Mouse (Mus musculus) hindbrain, embryonic 10.5 days (tissue): ENCODE measurements around the gene Slc4a10. TPM values are rescaled to one million over a fixed set of nuclear protein-coding genes. Genes with fewer than 3 reads are reported as not detected.

Experiments
- DNase-seq: peaks from one replicate; pipeline ENCODE4 v3.0.0-alpha.2; 2017; ENCODE audit warnings: low spot score
- H3K27ac ChIP-seq: fragments of 300-500 bp; sonication (generic); 2 replicates; pipeline ENCODE4 v1.5.1; 2016; ENCODE audit warnings: mild to moderate bottlenecking, moderate library complexity
- H3K27me3 ChIP-seq: fragments of 300-500 bp; sonication (generic); 2 replicates; pipeline ENCODE4 v1.6.1; 2016; ENCODE audit warnings: mild to moderate bottlenecking; ENCODE audit not compliant: poor library complexity, insufficient read depth, severe bottlenecking
- H3K36me3 ChIP-seq: fragments of 300-500 bp; sonication (generic); 2 replicates; pipeline ENCODE4 v1.6.1; 2016; ENCODE audit warnings: mild to moderate bottlenecking, moderate library complexity
- H3K4me1 ChIP-seq: fragments of 300-500 bp; sonication (generic); replicated peaks from 2 replicates; pipeline ENCODE4 v1.6.1; 2016; ENCODE audit warnings: mild to moderate bottlenecking
- H3K4me3 ChIP-seq: fragments of 300-500 bp; sonication (generic); 2 replicates; pipeline ENCODE4 v1.5.1; 2016; ENCODE audit warnings: mild to moderate bottlenecking, moderate library complexity
- H3K9me3 ChIP-seq: fragments of 300-500 bp; sonication (generic); 2 replicates; pipeline ENCODE4 v1.6.1; 2016; ENCODE audit warnings: mild to moderate bottlenecking, moderate library complexity
- WGBS: fragments of 180-500 bp; shearing (Covaris S2); methylation state at CpG from one replicate; pipeline ENCODE4 v1.1.7; 2016; 5-methylcytosine and 5-hydroxymethylcytosine counted together
- polyA plus RNA-seq: library from polyadenylated mRNA; unstranded; fragments of >200 nt; fragmentation: Nextera tagmentation; extraction: Ambion mirVana; gene quantifications from 2 replicates; pipeline ENCODE4 v1.2.1, GENCODE M21; 2016

Gene Slc4a10
- polyA plus RNA-seq, 1 experiment from 2014 or later: 1.1 TPM

- Histone ChIP-seq H3K4me1 (peaks cover 6% of the 10 kb centered on the region), H3K36me3 (no peaks in the 10 kb centered on the region), H3K27ac (no peak overlapping the region), H3K27me3 (no peaks in the 10 kb centered on the region), H3K4me3 (no peak overlapping the region), H3K9me3 (no peaks in the 10 kb centered on the region)
- DNase-seq: no peak
- WGBS: 87% methylated on average over 7 of the region's 7 CpGs
These were observed 290.8 kb downstream of the Slc4a10 start for GRCm38 (mm10) chr2:62337086-62337485.

- H3K27ac ChIP-seq: no peak overlapping the region
- no peaks in the 10 kb centered on the region for H3K36me3 ChIP-seq
- WGBS: 84% methylated on average over 4 of the region's 4 CpGs
- H3K9me3 ChIP-seq: no peaks in the 10 kb centered on the region
- no peak overlapping the region for H3K4me3 ChIP-seq
- peaks cover 6% of the 10 kb centered on the region for H3K4me1 ChIP-seq
- no peaks in the 10 kb centered on the region for H3K27me3 ChIP-seq
- DNase-seq: no peak
These were observed 293.1 kb downstream of the Slc4a10 start for GRCm38 (mm10) chr2:62339222-62339944.

- H3K4me1 ChIP-seq: peaks cover 6% of the 10 kb centered on the region
- peak overlapping the region; percentile 23 for H3K4me3 ChIP-seq
- H3K36me3 ChIP-seq: no peaks in the 10 kb centered on the region
- H3K9me3 ChIP-seq: no peaks in the 10 kb centered on the region
- H3K27ac ChIP-seq: no peak overlapping the region
- no peaks in the 10 kb centered on the region for H3K27me3 ChIP-seq
- no peak for DNase-seq
- 79% methylated on average over 3 of the region's 3 CpGs for WGBS
These were observed 294.9 kb downstream of the Slc4a10 start for GRCm38 (mm10) chr2:62341061-62341733.

DNA sequence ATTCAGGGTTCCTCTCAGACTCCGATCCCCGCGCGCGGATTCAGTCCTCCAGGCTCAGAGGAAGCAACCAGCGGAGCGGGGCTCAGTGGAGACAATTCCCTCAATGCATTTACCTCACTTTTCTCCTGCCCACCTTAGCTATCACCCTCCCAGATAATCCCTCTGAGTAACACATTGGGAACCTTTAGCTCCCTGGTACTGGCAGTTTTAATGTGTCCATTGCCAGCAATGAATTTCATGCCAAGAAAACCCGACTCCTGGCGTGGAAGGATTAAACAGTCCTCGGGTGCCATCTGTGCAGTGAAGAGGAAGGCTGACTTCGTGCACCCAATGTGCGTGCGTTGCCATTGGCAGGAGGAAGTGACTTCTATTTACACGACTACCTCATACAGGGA is 295.5 kb downstream of the Slc4a10 start:
- DNase-seq: peak; percentile 6
- Histone ChIP-seq H3K4me3 (peak overlapping the region; percentile 23), H3K9me3 (no peaks in the 10 kb centered on the region), H3K27ac (no peak overlapping the region), H3K4me1 (peaks cover 6% of the 10 kb centered on the region), H3K36me3 (no peaks in the 10 kb centered on the region), H3K27me3 (no peaks in the 10 kb centered on the region)
- 26% methylated on average over 14 of the region's 14 CpGs for WGBS

- H3K9me3 ChIP-seq: no peaks in the 10 kb centered on the region
- peaks cover 6% of the 10 kb centered on the region for H3K4me1 ChIP-seq
- H3K27ac ChIP-seq: no peak overlapping the region
- no peaks in the 10 kb centered on the region for H3K27me3 ChIP-seq
- WGBS: 62% methylated on average over 6 of the region's 6 CpGs
- DNase-seq: no peak
- no peaks in the 10 kb centered on the region for H3K36me3 ChIP-seq
- no peak overlapping the region for H3K4me3 ChIP-seq
These were observed 298.1 kb downstream of the Slc4a10 start for GRCm38 (mm10) chr2:62344367-62344766.

DNA sequence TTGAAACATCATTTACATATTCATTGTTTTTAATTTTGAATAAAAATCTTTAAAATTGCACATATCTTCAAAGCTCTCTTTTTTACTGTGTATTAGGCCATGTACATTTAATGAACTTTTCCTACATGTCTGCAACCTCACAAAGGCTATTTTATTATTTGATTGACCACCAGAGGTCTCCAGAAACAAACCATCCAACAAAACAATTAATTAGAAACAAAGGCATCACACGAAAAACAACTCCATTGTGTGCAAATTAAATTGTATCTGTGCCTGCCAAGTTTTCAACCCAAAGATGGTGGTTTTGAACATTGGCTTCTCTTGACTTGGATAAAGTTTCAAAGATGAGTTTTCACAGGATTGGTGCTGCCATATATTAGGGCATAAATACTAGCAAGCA is 300.5 kb downstream of the Slc4a10 start:
- no peaks in the 10 kb centered on the region for H3K9me3 ChIP-seq

GRCm38 (mm10) chr2:62347762-62348161 is 301.5 kb downstream of the Slc4a10 start:
- Histone ChIP-seq H3K4me3 (no peak overlapping the region), H3K27me3 (no peaks in the 10 kb centered on the region), H3K27ac (no peak overlapping the region), H3K9me3 (no peaks in the 10 kb centered on the region), H3K36me3 (no peaks in the 10 kb centered on the region), H3K4me1 (no peaks in the 10 kb centered on the region)
- DNase-seq: no peak
- 94% methylated on average over 9 of the region's 9 CpGs for WGBS

More for the DNA sequence above, 300.5 kb downstream of the Slc4a10 start:
- Histone ChIP-seq H3K4me3 (no peak overlapping the region), H3K27ac (no peak overlapping the region), H3K27me3 (no peaks in the 10 kb centered on the region), H3K36me3 (no peaks in the 10 kb centered on the region), H3K4me1 (peaks cover 3% of the 10 kb centered on the region)
- WGBS: 49% methylated on average over 1 of the region's 1 CpGs
- DNase-seq: no peak

DNA sequence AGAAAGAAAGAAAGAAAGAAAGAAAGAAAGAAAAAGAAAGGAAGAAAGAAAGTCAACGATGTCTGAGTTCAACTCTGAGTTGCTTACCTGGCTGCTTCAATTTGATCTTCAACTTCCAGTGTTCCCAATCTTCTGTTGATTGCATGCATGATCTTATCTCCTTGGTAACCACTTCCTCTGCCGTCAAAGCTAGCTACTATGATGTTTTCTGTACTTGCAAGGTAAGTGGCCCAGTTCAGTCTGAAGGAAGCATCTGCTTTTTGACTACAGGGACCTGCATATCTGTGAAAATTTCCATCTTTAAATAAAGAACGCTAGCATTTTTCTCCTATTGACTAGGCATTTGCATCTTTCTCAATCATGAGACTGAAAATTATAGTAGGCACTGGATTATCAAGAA is 305.8 kb downstream of the Slc4a10 start:
- Histone ChIP-seq H3K36me3 (no peaks in the 10 kb centered on the region), H3K9me3 (no peaks in the 10 kb centered on the region), H3K4me3 (no peak overlapping the region), H3K27me3 (no peaks in the 10 kb centered on the region), H3K4me1 (0 out of 2 replicates have a peak, but pooled peaks cover 6% of the 10 kb centered on the region), H3K27ac (no peak overlapping the region)
- no peak for DNase-seq
- 80% methylated on average over 3 of the region's 3 CpGs for WGBS

- H3K27me3 ChIP-seq: no peaks in the 10 kb centered on the region
- no peak overlapping the region for H3K27ac ChIP-seq
- 0 out of 2 replicates have a peak, but pooled peaks cover 6% of the 10 kb centered on the region for H3K4me1 ChIP-seq
- no peaks in the 10 kb centered on the region for H3K9me3 ChIP-seq
- 43% methylated on average over 6 of the region's 6 CpGs for WGBS
- H3K36me3 ChIP-seq: no peaks in the 10 kb centered on the region
- no peak for DNase-seq
- H3K4me3 ChIP-seq: no peak overlapping the region
These were observed 309.5 kb downstream of the Slc4a10 start for GRCm38 (mm10) chr2:62355766-62356165.

DNA sequence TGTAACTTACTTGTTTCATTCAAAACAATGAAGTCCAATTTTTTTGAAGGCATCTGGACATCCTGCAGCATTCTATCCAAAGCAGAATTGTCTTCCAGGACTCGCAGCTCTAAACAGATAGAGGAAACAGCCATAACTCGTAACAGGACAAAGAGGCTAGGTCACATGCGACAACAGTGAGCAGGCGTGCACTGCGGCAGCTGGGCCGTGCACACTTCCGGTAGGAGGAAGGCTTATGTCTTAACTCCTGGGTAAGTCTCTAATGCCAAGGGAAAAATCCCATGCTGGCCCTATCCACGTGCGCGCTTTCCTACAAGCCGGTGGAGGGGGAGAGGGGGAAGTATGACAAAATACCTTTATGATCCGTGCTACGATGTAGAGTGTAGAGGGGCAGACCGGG is 310.3 kb downstream of the Slc4a10 start:
- WGBS: 90% methylated on average over 14 of the region's 14 CpGs
- H3K36me3 ChIP-seq: no peaks in the 10 kb centered on the region

DNA sequence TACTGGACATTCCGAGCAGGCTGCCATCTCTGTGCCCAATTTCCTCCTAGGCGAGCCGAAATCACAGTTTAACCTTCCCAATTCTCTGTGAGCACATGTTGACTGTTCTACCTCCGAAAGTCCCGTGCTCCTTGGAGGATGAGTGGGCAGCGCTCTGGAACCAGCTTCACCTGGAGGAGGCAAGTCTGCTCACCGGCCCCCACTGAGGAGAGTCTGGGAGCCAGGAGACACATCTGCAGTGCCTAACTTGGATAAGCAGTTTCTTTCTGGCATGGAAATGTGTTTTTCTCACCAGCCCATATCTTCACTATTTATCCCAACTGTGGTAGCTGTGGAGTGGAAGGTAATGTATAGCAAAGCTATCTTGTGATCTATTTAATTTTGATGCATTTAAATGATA is 311.0 kb downstream of the Slc4a10 start:
- Histone ChIP-seq H3K4me3 (no peak overlapping the region), H3K9me3 (no peaks in the 10 kb centered on the region), H3K4me1 (0 out of 2 replicates have a peak, but pooled peaks cover 6% of the 10 kb centered on the region), H3K27ac (no peak overlapping the region), H3K27me3 (no peaks in the 10 kb centered on the region), H3K36me3 (no peaks in the 10 kb centered on the region)
- no peak for DNase-seq
- WGBS: 93% methylated on average over 7 of the region's 7 CpGs

More for the DNA sequence above, 310.3 kb downstream of the Slc4a10 start:
- Histone ChIP-seq H3K4me3 (no peak overlapping the region), H3K9me3 (no peaks in the 10 kb centered on the region), H3K4me1 (0 out of 2 replicates have a peak, but pooled peaks cover 6% of the 10 kb centered on the region), H3K27ac (no peak overlapping the region), H3K27me3 (no peaks in the 10 kb centered on the region)
- no peak for DNase-seq

DNA sequence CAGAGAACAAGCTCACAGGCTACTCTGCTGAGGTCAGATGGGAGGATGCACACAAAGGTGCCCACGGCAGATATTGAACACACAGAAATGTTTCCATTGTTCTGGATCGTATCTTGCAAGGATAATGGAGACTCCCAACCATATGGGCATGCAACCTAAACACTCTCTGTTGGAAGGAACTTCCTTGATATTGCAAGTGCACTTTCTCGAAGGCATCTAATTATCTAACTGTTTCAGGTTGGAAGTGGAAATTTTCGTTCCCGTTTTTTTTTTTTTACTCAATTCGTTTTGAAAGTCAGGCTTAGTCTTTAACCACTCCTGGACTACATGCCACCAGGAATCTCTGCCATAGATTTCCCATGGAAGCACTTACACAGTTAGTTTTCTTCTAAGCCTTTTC is 314.6 kb downstream of the Slc4a10 start:
- DNase-seq: no peak
- WGBS: 83% methylated on average over 6 of the region's 6 CpGs
- Histone ChIP-seq H3K4me3 (no peak overlapping the region), H3K9me3 (no peaks in the 10 kb centered on the region), H3K36me3 (no peaks in the 10 kb centered on the region), H3K27me3 (no peaks in the 10 kb centered on the region), H3K27ac (no peak overlapping the region), H3K4me1 (0 out of 2 replicates have a peak, but pooled peaks cover under 1% of the 10 kb centered on the region)

DNA sequence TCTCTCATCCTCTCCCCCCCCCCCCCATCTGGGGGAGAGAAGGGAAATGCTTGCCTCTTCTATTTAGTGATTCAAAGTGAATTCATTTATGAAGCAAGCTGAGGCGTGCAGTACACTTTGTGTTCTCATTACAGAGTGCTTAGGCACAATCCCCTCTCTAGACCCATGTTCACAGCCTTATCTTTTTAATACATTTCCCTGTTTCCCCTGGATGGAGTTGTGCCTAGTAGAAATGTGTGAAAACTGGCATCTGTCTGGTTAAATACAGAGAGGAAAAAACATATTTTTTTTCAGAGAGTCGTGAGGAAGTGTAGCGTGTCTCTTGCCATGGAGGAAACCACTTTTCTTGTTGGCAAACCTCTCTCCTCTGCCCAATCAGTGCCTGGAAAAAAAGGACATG is 315.3 kb downstream of the Slc4a10 start:
- DNase-seq: no peak
- no peak overlapping the region for H3K27ac ChIP-seq
- H3K9me3 ChIP-seq: no peaks in the 10 kb centered on the region
- H3K36me3 ChIP-seq: no peaks in the 10 kb centered on the region
- no peaks in the 10 kb centered on the region for H3K4me1 ChIP-seq
- no peak overlapping the region for H3K4me3 ChIP-seq
- H3K27me3 ChIP-seq: no peaks in the 10 kb centered on the region
- 85% methylated on average over 3 of the region's 3 CpGs for WGBS
